Mouse (Mus musculus): ENCODE measurements around the gene Cadm1. TPM values are rescaled to one million over a fixed set of nuclear protein-coding genes. Genes with fewer than 3 reads are reported as not detected.

Cadm1 gene
- polyA plus RNA-seq, 1 experiment = 92.2 TPM

DNA sequence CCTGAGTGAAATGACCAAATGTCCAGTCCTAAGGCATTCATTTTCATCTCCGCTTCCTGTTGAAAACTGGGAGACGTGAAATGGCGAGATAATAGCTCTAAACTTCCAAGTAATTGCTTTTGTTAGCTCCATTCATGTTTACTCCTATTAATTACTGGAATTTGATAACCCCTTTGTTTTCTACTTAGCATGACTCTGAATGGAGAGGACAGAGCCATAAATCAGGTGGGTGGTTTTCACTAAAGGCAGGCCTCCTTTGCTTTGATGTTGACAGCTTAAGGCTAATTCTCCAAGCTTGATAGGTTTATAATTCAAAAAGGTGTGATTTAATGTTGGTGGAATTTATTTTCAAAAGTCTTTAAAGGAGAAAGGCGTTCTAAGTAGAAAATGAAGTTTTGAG, 74.0 kb downstream of the Cadm1 start:
- TF ChIP-seq POLR2A (IDR thresholded peaks at IDR 0.05; ENCODE audit: control insufficient read depth, low read depth, low read length) (no peak), CTCF (IDR thresholded peaks at IDR 0.05; ENCODE audit: control insufficient read depth, insufficient read depth, insufficient replicate concordance, low read depth, low read length) (no peak)

DNA sequence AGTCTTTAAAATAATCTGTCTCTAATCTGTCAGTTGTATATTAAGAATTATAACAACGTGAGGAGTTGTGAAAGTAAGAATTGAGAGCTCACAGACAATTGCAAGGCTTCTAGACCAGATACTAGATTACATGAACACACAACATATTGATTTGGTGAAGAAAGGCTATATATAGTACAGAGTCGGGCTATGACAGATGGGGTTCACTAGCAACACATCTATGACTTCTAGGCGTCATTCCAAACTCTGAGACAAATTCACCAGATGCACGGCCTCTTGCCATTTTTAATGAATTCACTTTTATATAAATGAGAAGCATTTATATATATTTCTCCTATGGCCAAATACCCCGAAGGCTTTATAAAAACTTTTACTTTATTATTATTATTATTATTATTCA, 75.7 kb downstream of the Cadm1 start:
- Histone ChIP-seq H3K27ac (ENCODE audit: control insufficient read depth, insufficient read depth, low read depth, low read length) (no peak overlapping the region), H3K36me3 (ENCODE audit: control insufficient read depth, insufficient read depth, low read length) (no peaks in the 10 kb centered on the region), H3K4me1 (ENCODE audit: control insufficient read depth, insufficient read depth, low read length) (no peaks in the 10 kb centered on the region), H3K27me3 (ENCODE audit: control insufficient read depth, insufficient read depth, low read length) (no peaks in the 10 kb centered on the region), H3K4me3 (ENCODE audit: control insufficient read depth, low read depth, low read length) (no peak overlapping the region)
- no peak for TF ChIP-seq CTCF (IDR thresholded peaks at IDR 0.05; ENCODE audit: control insufficient read depth, insufficient read depth, insufficient replicate concordance, low read depth, low read length)
- TF ChIP-seq POLR2A (IDR thresholded peaks at IDR 0.05; ENCODE audit: control insufficient read depth, low read depth, low read length) = no peak

More for the DNA sequence above, 74.0 kb downstream of the Cadm1 start:
- Histone ChIP-seq H3K4me1 (ENCODE audit: control insufficient read depth, insufficient read depth, low read length) (no peaks in the 10 kb centered on the region), H3K4me3 (ENCODE audit: control insufficient read depth, low read depth, low read length) (no peak overlapping the region), H3K27me3 (ENCODE audit: control insufficient read depth, insufficient read depth, low read length) (no peaks in the 10 kb centered on the region), H3K27ac (ENCODE audit: control insufficient read depth, insufficient read depth, low read depth, low read length) (no peak overlapping the region), H3K36me3 (ENCODE audit: control insufficient read depth, insufficient read depth, low read length) (no peaks in the 10 kb centered on the region)

- H3K36me3 ChIP-seq (ENCODE audit: control insufficient read depth, insufficient read depth, low read length) = no peaks in the 10 kb centered on the region
- H3K27me3 ChIP-seq (ENCODE audit: control insufficient read depth, insufficient read depth, low read length) = no peaks in the 10 kb centered on the region
- H3K4me1 ChIP-seq (ENCODE audit: control insufficient read depth, insufficient read depth, low read length) = no peaks in the 10 kb centered on the region
- no peak overlapping the region for H3K27ac ChIP-seq (ENCODE audit: control insufficient read depth, insufficient read depth, low read depth, low read length)
- H3K4me3 ChIP-seq (ENCODE audit: control insufficient read depth, low read depth, low read length) = no peak overlapping the region
- TF ChIP-seq POLR2A (IDR thresholded peaks at IDR 0.05; ENCODE audit: control insufficient read depth, low read depth, low read length) (no peak), CTCF (IDR thresholded peaks at IDR 0.05; ENCODE audit: control insufficient read depth, insufficient read depth, insufficient replicate concordance, low read depth, low read length) (no peak)
These were observed 78.5 kb downstream of the Cadm1 start for GRCm38 (mm10) chr9:47608441-47608840.

DNA sequence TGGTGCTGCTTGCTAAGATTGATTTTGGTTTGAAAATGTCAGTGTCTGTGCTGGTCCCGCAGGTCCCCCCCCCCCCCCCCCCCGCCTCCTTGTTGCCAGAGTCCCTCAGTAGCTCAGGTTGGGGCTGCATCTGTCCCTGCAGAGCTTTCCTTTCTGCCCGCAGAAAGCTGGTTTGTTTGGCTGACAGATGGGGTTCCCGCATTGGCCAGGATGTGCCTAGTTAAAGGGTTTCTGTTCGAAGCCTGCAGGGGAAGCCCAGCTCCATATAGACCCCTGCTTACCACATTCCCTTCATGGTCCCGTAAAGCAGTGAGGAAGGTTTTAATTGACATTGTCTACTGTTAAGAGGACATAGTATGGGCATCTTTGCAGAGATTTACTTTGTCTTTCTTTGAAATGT, 78.9 kb downstream of the Cadm1 start:
- Histone ChIP-seq H3K27ac (ENCODE audit: control insufficient read depth, insufficient read depth, low read depth, low read length) (no peak overlapping the region), H3K4me1 (ENCODE audit: control insufficient read depth, insufficient read depth, low read length) (no peaks in the 10 kb centered on the region), H3K4me3 (ENCODE audit: control insufficient read depth, low read depth, low read length) (no peak overlapping the region), H3K27me3 (ENCODE audit: control insufficient read depth, insufficient read depth, low read length) (no peaks in the 10 kb centered on the region), H3K36me3 (ENCODE audit: control insufficient read depth, insufficient read depth, low read length) (no peaks in the 10 kb centered on the region)
- no peak for TF ChIP-seq POLR2A (IDR thresholded peaks at IDR 0.05; ENCODE audit: control insufficient read depth, low read depth, low read length)
- no peak for TF ChIP-seq CTCF (IDR thresholded peaks at IDR 0.05; ENCODE audit: control insufficient read depth, insufficient read depth, insufficient replicate concordance, low read depth, low read length)

DNA sequence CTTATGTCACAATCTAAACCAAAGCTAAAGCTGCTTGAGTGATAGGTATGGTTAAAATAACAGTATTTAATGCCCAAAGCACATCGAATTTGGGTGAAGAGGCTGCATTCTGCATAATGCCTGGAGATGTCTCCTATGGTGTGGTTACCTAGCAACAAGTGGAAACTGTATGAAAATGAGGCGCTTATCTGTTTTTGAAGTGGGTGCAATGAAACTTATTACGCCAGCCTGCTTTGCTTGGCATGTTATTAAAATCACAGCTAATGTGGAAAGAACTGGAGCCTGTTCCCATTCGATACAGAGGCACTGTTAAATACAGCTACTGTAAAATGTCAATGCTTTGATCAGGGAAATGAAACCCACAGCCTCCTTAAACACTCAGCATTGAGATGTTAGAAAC, 79.5 kb downstream of the Cadm1 start:
- no peaks in the 10 kb centered on the region for H3K4me1 ChIP-seq (ENCODE audit: control insufficient read depth, insufficient read depth, low read length)
- no peaks in the 10 kb centered on the region for H3K27me3 ChIP-seq (ENCODE audit: control insufficient read depth, insufficient read depth, low read length)
- H3K4me3 ChIP-seq (ENCODE audit: control insufficient read depth, low read depth, low read length) = no peak overlapping the region
- TF ChIP-seq POLR2A (IDR thresholded peaks at IDR 0.05; ENCODE audit: control insufficient read depth, low read depth, low read length) = no peak
- no peak for TF ChIP-seq CTCF (IDR thresholded peaks at IDR 0.05; ENCODE audit: control insufficient read depth, insufficient read depth, insufficient replicate concordance, low read depth, low read length)
- H3K36me3 ChIP-seq (ENCODE audit: control insufficient read depth, insufficient read depth, low read length) = no peaks in the 10 kb centered on the region
- H3K27ac ChIP-seq (ENCODE audit: control insufficient read depth, insufficient read depth, low read depth, low read length) = no peak overlapping the region

DNA sequence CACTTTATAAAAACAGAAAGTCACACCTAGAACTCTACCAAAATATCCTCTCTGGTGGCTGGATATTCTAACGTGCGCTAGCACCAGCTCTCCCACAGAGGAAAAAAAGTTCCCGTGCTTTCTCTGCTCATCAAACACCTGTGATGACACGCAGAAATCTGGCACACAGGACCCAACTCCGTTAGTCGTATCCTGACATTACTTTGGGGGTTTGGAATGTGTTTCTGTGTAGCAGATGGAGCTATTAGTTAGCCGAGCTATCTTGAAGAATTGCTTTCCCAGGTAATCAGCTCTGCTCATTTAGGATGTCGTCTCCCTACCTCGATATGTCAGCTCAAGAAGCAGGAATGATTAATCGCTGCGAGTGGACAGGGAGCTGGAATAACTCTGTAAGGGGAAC, 80.3 kb downstream of the Cadm1 start:
- Histone ChIP-seq H3K4me1 (ENCODE audit: control insufficient read depth, insufficient read depth, low read length) (no peaks in the 10 kb centered on the region; the same call in 1 of the 2 replicates), H3K4me3 (ENCODE audit: control insufficient read depth, low read depth, low read length) (no peak overlapping the region), H3K27ac (ENCODE audit: control insufficient read depth, insufficient read depth, low read depth, low read length) (no peak overlapping the region), H3K27me3 (ENCODE audit: control insufficient read depth, insufficient read depth, low read length) (no peaks in the 10 kb centered on the region), H3K36me3 (ENCODE audit: control insufficient read depth, insufficient read depth, low read length) (no peaks in the 10 kb centered on the region)
- TF ChIP-seq CTCF (IDR thresholded peaks at IDR 0.05; ENCODE audit: control insufficient read depth, insufficient read depth, insufficient replicate concordance, low read depth, low read length) (no peak), POLR2A (IDR thresholded peaks at IDR 0.05; ENCODE audit: control insufficient read depth, low read depth, low read length) (no peak)

DNA sequence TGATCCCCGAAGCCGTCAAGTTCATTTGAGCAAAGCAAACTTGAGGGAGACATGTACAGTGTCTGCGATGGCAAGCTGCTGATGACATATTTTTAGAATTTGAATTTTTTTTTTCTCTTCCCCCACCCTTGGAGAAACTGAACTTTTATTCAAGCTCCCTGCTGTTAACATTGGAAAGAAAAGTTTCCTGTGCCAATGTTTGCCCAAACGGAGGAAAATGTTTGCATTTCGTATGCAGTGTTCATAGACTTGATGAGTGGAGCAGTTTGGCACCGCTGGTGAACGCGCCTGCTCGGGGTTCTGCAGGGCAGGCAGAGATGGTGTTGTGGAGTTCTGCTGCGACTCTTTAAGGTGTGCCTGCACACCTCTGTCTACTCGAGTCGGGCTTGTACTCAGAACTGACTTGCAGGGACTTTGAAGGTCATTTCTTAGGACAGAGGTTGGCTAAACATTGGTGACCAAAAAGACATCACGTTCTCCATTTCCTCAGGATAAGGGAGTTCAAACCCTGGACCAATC, 83.0 kb downstream of the Cadm1 start:
- Histone ChIP-seq H3K36me3 (ENCODE audit: control insufficient read depth, insufficient read depth, low read length) (no peaks in the 10 kb centered on the region), H3K4me1 (ENCODE audit: control insufficient read depth, insufficient read depth, low read length) (no peaks in the 10 kb centered on the region; the same call in 1 of the 2 replicates), H3K4me3 (ENCODE audit: control insufficient read depth, low read depth, low read length) (no peak overlapping the region), H3K27ac (ENCODE audit: control insufficient read depth, insufficient read depth, low read depth, low read length) (no peak overlapping the region), H3K27me3 (ENCODE audit: control insufficient read depth, insufficient read depth, low read length) (no peaks in the 10 kb centered on the region)
- no peak for TF ChIP-seq CTCF (IDR thresholded peaks at IDR 0.05; ENCODE audit: control insufficient read depth, insufficient read depth, insufficient replicate concordance, low read depth, low read length)
- TF ChIP-seq POLR2A (IDR thresholded peaks at IDR 0.05; ENCODE audit: control insufficient read depth, low read depth, low read length) = no peak

DNA sequence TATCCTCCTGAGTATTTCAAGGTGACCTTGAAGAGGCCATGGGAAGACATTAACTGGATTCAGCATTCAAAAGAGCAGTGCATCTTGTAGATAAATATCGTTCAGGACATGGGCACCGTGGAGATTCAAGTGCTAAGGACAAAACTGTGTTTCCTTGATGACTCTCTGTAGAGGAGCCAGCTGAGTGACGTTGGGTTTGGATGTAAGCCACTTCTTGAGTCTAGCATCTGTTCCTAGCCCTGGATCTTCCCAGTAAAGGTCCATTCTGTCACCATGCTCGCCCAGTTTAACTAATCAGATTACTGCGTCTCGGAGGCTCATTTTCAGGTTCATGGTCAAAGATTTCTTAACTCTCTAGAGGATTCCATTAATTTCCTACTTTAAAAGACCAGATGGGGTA, 85.1 kb downstream of the Cadm1 start:
- no peaks in the 10 kb centered on the region; the same call in 1 of the 2 replicates for H3K4me1 ChIP-seq (ENCODE audit: control insufficient read depth, insufficient read depth, low read length)
- TF ChIP-seq POLR2A (IDR thresholded peaks at IDR 0.05; ENCODE audit: control insufficient read depth, low read depth, low read length) (no peak), CTCF (IDR thresholded peaks at IDR 0.05; ENCODE audit: control insufficient read depth, insufficient read depth, insufficient replicate concordance, low read depth, low read length) (no peak)
- H3K27ac ChIP-seq (ENCODE audit: control insufficient read depth, insufficient read depth, low read depth, low read length) = no peak overlapping the region
- no peak overlapping the region for H3K4me3 ChIP-seq (ENCODE audit: control insufficient read depth, low read depth, low read length)
- no peaks in the 10 kb centered on the region for H3K36me3 ChIP-seq (ENCODE audit: control insufficient read depth, insufficient read depth, low read length)
- H3K27me3 ChIP-seq (ENCODE audit: control insufficient read depth, insufficient read depth, low read length) = no peaks in the 10 kb centered on the region

All from testis, adult 2 months (tissue).